Mouse (Mus musculus): ENCODE measurements around the gene Lrmda.

Gene Lrmda

DNA sequence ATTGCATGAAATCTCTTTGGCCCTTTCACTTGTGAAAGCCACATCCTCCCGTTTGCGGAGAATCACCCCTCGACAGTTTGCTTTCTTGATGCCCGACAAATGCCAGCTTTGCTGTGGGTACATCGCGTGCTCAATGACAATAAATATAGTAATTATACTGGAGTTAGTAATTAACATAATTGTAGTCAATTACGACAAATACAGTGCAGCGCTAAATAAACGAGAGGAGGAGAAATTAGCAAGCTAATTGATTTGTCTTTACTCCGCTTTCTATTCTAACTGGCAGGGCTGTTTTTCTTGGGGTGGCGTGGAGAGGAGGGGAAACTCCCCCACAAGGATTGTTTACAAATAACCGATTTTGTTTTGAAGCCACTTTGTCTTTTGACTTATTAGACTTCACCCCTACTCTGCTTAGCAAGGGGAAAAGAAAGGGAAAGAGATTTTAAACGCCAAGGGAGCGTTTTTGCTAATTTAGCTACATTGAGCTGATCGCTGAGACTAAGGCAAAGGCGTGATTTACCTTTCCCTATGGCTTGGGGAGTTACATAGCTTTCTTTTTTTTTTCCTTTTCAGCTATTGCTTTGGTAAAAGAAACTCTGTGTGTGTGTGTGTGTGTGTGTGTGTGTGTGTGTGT lies 18.1 kb downstream of the Lrmda start:
- ATAC-seq (ENCODE audit: insufficient number of reproducible peaks, low FRiP score, low TSS enrichment), result no peak

DNA sequence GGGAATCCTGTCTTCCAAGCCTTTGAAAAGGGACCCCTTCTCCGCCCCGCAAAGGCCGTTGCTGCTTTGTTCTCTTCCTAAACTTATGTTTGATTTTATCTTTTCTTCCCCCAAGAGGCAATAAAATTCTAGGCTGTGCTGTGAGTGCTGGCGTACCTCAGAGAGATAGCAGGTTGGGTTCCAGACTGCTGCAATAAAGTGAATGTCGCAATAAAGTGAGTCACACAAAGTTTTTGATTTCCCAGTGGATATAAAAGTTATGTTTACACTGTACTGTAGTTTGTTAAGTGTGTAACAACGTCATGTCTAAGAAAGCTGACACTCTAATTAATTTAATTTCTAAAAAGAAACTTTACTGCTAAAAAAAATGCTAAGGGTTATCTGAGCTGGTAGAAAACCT lies 22.6 kb downstream of the Lrmda start:
- ATAC-seq (ENCODE audit: insufficient number of reproducible peaks, low FRiP score, low TSS enrichment), result no peak

DNA sequence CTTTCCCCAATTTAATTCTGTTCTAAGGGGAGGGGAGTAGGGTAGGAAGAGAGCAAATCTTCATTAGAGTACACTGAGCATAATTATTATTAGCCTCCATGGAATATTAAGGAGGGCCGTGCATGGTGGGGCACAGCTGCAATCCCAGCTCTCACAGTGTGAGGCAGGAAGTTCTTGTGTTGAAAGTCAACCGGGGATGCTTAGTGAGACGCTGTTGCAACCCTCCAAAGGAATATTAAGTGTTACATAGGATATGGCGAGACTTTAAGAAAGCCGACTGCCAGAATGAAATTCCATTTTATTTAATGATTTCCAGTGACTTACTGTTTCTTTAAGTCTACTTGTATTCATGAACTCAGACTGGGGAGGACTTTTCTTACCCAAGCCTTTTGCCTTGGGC lies 23.9 kb downstream of the Lrmda start:
- ATAC-seq (ENCODE audit: insufficient number of reproducible peaks, low FRiP score, low TSS enrichment), result no peak

DNA sequence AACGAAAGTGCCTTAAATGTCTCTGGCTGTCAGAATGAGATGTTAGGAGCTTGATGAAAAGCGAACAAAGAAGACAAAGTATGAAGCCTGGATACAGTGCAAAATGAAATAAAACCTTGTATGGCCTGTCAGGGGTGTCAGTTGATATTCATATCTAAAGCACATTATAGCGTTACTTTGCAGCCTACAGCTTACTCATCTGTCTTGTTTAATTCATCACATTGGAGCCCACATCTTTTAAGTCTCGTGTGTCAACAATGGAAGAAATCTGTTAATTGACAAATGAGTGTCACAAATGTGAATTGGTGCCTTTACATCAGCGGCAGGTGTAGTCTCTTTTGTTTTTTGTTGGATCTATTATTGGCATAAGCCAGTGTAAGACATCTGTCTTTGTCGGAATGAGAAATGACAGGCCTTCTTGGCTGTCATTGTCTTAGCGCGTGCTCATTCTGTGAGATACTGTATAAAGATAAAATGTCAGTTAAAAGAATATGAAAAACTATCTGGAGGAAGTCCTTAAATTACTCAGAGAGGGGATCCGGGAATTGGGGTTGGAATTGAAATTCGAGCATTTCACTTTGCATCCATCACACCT lies 26.8 kb downstream of the Lrmda start:
- ATAC-seq (ENCODE audit: insufficient number of reproducible peaks, low FRiP score, low TSS enrichment), result no peak

DNA sequence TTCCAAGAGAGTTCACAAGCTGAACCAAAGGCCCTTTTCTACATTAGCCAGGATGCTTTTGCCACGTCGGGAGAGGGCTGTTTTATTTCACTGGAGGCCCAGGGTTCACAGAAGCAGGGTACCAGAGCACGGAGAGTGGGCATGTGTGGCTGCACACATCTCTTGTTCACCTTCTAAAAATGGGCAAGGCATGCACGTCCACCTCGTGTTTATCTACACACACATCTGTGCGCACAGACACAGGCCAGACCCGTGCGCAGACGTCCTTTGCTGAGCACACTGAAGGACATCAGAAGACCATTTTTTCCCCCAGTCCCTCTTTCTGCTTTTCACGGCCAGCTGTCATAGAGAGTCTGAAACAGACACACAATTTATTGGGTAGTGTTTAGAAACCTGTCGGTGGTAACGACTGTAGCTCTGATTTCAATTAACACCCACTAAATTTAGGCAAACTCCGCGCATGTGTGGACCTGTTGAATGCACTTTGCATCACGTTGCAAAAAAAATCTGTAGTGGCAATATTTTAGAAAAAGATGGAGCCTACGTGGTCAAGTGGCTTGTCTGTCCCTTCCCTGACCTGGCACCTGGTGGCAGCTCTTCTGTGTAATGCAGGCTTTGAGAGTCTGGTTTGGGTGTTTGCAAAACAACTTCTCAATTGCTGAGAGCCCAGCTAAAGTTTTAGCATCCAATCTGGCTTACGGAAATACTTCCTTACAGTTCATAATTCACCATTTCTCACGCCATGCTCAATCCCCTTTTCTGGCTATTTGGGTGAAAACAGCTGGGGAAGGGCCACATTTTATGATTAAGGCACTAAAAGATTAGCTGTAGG lies 28.8 kb downstream of the Lrmda start:
- no peak for ATAC-seq (ENCODE audit: insufficient number of reproducible peaks, low FRiP score, low TSS enrichment)

DNA sequence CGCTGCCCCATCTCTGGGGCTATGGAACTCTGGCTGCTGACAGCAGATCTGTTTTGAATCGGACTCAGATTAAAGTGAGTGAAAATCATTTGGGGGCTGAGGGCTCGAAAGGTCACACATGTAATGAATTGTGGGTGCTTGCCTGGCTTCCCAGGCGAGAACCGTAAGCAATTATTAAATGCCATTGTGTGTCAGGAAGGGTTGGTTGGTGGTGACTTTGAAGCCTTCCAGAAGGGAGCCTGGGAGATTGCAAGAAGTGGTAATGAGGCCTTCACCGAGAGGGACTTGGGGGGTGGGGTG lies 29.3 kb downstream of the Lrmda start:
- ATAC-seq (ENCODE audit: insufficient number of reproducible peaks, low FRiP score, low TSS enrichment), result no peak

DNA sequence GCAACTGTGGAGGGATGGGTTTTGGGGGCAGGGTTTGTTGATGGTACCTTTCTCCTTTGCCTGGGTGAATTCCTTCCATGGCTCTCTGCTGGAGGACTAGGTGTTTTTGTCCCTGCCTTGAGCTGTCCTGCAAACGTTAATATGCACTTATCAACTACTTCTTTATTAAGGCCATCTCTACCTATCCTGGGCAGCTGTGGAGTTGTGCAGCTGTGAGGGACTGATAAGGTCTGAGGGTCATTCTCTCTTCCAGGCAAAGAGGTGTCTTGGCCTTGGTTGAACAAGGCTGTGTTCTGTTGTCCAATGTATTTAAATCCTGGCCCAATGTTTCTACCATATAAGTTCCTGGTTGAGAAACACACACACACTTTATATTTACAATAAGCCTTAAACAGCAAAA lies 29.8 kb downstream of the Lrmda start:
- ATAC-seq (ENCODE audit: insufficient number of reproducible peaks, low FRiP score, low TSS enrichment), result no peak

DNA sequence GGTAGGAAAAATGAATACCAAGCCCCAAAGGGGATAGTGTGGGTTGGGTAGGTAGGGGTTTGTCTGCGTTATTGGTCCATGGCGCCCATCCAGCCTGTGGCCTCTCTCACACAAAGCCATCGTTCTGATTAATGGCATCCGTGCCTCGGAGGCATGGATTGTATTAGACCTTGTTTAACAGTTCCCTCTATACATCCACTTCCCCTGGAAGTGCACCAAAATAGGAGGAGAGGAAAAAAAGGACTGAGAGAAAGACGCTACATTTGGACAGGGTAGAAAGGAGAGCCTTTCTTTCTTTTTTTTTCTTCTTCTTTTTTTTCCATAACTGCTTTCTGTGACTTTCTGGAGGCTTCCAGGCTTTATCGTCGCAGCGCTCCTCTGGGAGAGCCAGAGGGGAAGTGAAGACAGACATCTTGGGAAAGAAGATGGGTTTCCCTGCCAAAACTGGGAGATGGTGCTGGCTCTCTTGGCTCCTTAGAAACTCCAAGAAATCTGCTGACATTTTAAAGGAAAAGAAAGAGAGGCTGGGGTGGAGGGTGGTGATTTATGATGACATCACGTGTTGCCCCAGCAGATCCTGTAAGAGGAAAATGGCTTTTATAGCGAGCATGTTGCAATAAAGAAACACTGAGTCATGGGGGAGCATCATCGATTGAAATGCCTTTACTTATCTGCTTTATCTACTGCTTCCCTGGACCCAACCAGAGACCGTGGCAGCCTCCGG lies 32.6 kb downstream of the Lrmda start:
- ATAC-seq (ENCODE audit: insufficient number of reproducible peaks, low FRiP score, low TSS enrichment), result no peak

DNA sequence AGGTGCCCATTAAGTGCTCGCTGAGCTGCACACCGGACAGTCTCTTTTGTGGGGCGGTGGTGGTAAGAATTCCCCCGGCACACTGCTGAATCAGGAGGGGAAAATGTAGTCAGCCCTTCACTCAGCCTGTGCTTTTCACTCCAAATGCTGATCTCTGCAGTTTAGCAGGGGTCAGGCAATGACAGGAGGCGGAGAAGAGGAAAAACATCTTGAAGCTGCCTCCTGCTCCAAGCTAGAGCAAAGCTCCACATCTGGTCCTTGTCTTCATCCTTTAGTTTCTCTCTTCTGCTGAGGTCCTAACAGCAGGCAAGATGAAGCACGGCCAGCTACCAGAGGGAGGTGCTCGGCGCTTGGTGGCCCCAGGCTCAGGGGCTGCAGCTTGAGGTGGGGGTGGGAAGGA lies 36.1 kb downstream of the Lrmda start:
- no peak for ATAC-seq (ENCODE audit: insufficient number of reproducible peaks, low FRiP score, low TSS enrichment)

DNA sequence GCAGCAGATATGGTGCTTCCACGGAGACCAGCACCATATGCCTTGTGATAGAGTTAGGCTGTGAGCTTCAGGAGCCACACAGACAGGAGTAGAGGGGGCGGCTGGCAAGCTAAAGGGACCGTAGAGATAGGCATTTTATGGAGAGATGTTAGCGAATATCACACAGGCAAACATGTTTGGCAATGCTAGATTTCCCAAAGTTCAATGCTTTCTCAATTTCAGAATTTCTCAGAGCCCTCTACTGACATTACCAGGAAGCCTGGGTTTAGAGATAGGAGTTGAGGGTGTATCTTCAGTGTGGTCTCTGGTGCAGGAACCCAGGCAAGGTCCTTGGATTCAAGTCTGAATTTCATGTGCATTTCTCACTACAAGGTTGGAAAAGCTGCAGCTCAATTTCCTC lies 36.7 kb downstream of the Lrmda start:
- no peak for ATAC-seq (ENCODE audit: insufficient number of reproducible peaks, low FRiP score, low TSS enrichment)

DNA sequence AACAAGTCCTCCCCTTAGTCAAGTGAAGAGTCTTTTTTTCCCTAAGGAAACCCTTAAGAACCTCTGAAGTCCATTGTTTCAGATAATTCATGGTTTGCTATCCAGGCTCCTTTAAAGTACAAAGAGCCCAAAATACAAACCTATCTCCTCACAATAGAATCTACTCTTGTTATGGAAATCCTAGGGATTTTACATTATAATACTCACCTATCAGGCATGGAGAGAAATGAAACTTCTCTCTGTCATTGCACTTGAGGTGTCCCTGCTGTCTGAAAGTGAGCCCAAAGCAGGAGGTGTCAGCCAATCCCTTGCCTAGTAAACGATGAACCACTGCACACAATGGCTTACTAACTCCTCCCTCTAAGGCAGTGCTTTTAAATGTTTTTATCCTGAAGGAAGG lies 39.2 kb downstream of the Lrmda start:
- no peak for ATAC-seq (ENCODE audit: insufficient number of reproducible peaks, low FRiP score, low TSS enrichment)

DNA sequence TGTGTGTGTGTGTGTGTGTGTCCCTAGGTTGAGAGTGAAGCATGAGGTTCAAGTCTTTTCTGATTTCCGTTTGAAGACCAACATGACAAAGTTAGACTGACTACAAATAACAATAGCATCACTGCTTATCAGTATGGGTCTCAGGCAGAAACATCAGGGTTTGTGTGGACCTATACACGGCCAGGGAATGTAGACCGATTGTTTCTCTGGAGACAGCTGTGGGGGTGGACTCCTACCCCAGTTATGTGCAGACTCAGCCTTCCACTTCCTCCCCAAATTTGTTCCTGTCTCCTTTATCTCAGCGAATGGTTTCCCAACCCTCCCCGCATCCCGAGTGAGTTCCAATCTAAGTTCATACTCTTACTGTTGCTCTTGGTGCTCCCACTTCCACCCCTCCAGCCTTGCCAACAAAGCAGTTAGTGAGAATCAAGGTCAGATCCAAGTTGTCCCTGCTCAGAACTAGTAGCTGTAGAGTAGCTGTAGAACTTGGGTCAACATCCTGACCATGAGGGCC lies 39.9 kb downstream of the Lrmda start:
- no peak for ATAC-seq (ENCODE audit: insufficient number of reproducible peaks, low FRiP score, low TSS enrichment)

DNA sequence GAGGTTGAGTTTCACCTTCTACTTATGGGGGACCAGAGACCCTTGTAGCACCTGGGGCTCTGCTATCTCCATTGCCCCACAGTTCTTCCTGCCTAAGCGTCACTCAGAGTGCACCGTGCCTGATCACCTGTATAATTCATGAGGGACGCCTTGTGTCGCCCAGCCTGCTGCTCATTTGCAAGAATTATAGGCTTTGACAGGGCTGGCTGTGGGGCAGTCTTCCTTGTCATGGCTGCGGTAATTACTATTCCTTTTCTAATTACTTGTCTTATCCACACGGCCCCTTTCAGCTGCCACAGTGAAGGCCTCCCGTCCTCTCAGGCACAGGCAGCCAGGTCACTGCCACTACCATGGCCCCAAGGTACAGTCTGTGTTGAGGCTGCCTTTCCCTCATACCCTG lies 41.3 kb downstream of the Lrmda start:
- no peak for ATAC-seq (ENCODE audit: insufficient number of reproducible peaks, low FRiP score, low TSS enrichment)

DNA sequence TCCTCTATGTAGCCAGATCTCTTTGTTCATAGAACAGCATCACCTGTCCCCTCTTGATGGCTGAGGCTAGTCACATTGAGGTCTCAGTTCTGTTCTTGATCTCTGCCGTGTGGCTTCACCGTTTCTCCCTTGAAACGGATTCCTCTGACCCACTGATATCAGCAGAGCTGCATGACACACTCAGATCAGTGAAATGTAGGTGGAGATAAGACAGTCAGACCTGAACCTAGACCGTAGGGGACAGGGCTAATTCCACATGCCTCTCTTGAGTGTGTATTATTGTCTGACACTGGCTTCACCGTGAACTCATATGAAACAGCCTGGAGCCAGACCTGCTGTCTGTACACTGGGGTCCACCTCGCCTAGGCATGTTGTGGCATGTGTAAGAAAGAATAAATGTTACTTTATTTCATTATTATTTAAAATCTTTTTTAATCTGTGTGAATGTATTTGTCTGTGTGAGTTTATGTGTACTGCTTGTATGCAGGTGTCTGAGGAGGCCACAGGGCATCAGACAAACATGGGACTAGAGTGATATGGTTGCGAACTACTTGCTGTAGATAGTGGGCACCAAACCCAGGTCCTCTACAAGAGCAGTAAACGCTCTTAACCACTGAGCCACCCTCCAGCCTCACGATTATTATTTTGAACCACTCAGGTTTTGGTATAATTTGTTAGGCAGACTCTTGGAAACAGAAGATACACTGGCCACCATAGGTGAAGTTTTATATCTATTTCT lies 42.8 kb downstream of the Lrmda start:
- ATAC-seq (ENCODE audit: insufficient number of reproducible peaks, low FRiP score, low TSS enrichment), result no peak

DNA sequence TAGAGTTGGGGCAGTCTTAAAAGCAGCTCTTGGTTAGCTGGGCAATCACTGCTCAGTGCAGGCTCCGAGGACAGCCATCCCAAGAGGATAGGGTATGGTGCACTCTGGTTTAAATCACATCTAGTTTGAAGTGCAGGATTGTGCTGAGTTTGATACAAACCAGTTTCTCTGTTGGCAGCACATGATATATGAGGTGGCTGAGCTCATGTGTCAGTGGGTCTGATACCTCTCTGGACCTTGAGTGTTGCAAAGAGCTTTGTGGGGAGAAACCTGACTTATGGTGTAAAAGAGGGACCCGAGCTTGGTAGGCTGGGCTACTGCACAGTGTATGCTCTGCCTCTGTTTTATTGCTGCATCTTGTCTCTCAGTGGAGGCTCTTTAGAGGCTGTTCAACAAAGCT lies 49.7 kb downstream of the Lrmda start:
- no peak for ATAC-seq (ENCODE audit: insufficient number of reproducible peaks, low FRiP score, low TSS enrichment)

DNA sequence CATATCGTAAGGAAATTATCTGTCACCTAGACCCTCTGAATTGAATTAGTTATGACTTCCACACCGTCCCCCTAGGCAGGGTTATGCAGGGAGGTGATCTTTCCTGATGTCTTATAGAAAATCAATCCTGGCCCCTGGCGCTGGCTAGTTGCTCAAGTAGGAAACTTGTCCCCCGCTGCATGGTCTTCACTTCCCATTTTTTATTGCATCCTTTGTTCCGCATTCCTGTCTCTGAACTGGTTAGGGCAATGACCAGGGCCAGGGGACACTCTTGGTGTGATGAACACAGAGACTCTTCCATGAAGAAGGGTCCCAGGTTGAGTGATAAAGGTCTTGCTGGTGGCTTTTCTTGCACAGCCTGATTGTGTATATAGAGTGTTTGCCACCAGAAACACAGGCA lies 53.9 kb downstream of the Lrmda start:
- ATAC-seq (ENCODE audit: insufficient number of reproducible peaks, low FRiP score, low TSS enrichment), result no peak

DNA sequence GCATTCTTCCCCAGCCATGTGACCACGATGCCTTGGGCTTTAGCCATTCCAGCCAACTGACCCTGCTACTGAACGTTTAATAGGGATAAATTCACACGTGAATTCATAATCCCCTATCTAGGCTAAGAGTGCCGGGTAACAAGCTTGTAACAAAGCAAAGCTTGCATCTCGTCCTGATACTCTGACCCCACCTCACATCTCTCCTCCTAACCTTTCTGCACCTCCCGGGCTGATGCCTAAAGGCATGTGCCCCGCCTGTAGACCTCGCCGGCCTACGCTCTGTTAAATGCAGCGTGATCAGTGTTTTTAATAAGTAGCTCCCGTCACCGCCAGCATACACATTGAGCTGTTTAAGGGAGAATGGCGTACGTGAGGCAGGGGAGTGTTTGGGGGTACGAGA lies 54.7 kb downstream of the Lrmda start:
- no peak for ATAC-seq (ENCODE audit: insufficient number of reproducible peaks, low FRiP score, low TSS enrichment)

DNA sequence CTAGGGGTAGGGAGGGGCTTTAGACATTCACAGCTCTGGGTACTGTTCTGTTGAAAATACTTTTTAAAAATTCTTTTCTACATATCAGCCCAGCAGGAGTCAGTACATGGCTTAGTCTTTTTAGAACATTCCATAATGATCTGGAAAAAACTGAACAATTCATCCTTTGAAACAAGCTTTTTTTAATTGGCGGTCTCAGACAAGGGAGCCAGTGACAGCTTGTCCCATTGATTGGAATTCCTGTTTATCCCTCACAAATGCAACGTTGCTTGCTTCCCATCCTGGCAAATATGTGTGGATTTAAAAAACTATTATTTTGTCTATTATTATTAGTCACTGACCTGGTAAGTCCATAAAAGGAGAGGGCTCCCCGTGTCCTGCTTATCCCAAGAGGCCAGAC lies 64.4 kb downstream of the Lrmda start:
- ATAC-seq (ENCODE audit: insufficient number of reproducible peaks, low FRiP score, low TSS enrichment), result no peak

DNA sequence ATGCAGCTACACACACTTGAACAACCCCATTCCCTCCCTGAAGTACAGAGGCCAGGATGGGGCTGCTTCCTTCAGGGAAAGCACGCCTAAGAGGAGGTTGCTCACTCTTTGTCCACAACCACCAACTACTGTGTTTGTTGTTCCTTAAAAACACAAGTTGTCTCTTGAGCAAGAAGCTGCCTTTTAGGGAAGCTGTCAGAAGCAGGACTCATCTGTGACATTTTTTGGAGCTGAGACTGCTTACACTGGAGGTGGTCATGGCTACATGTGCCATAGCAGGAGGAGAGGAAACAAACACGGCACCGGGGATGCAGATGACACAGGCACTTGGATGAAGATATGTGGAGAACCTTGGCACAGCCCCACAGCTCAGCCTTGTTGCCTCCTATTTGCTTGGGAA lies 65.9 kb downstream of the Lrmda start:
- ATAC-seq (ENCODE audit: insufficient number of reproducible peaks, low FRiP score, low TSS enrichment), result no peak

DNA sequence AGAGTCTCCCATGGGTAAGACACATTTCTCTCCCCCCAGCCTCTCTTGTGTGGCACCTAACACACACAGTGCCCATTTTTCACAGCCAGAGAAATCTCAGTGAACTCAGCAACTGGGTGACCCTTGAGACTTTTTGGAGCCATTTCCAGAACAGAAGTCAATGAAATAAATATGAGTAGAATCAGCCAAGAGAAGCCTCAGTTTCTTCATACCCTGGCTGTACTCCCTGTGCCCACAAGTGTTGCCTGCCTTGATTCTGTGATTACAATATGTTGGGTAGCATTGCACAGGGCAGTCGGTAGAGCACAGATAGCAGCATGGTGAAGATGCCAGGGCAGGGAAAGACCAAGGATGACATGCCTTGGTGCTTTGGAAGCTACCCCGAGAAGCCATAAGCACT lies 69.1 kb downstream of the Lrmda start:
- no peak for ATAC-seq (ENCODE audit: insufficient number of reproducible peaks, low FRiP score, low TSS enrichment)

DNA sequence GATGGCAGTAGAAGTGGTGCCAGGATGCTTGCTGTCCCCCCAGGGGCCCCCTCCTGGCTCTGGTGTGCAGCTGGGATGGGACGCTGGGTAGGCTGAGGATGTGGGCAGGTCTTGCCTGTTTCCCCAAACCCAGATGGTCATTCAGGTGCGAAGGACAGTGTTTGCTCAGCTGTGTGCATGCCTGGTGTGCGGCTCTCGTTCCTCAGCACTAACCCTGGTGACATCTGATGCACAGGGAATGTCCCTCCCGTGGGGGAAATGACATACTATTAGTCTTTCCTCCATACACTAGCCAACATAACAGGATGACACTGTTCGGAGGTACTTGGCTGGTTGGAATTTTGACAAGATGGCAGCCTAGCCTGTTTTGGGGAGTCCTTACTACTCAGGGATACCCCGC lies 69.8 kb downstream of the Lrmda start:
- no peak for ATAC-seq (ENCODE audit: insufficient number of reproducible peaks, low FRiP score, low TSS enrichment)

Data from cerebellum, adult (tissue).